ENCODE assay signal across 1 mouse cellular context in the genomic region with DNA sequence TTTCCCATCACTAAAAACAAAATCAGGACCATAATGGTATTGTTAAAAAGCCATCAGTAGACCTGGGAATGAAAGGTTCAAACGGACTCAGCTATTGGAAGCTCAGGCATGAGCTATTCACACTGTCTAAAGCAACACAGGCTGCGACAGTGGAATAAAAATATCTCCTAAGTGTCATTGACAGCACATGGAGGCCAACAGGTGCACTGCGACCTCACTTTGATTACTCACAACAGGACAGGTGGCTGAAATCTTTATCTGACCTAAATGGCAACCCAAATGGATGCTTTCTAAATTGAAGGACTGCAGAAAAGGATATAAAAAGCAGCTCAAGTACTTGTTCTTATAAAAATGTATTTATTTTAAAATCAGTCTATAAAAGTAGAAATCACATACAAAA.
TF ChIP-seq lines count a peak whose summit lies in the region.

No protein-coding gene starts in this region.

TF ChIP-seq in C2C12, 6 proteins besides CTCF, POLR2A, EP300 and RAD21 (continued from another document):
- TF ChIP-seq CEBPB (IDR thresholded peaks at IDR 0.05; ENCODE audit: low read depth): no peak
- peak; percentile 56 for TF ChIP-seq MYOD1 (IDR thresholded peaks at IDR 0.05; ENCODE audit: control insufficient read depth, insufficient read length, low read depth)
TF ChIP-seq in C2C12: peak in this region for 1.
